Mouse (Mus musculus) G1E (cell line): ENCODE data around the gene Rrh. TPM values are rescaled to one million over a fixed set of nuclear protein-coding genes. Genes with fewer than 3 reads are reported as not detected.
A peak's percentile ranks its signal among the peaks of the same experiment; 100 is the strongest.

Experiments used
- ATAC-seq: 2 replicates; pipeline ENCODE4 v1.8.0; 2016; ENCODE audit warnings: mild to moderate bottlenecking; ENCODE audit not compliant: insufficient number of reproducible peaks, poor library complexity, low FRiP score, severe bottlenecking; ENCODE audit errors: extremely low read depth
- DNase-seq: peaks from one replicate; pipeline ENCODE4 v3.0.0; 2012; ENCODE audit warnings: low spot score
- H3K27me3 ChIP-seq: 2 replicates; pipeline ENCODE4 v1.6.1; 2012; ENCODE audit warnings: mild to moderate bottlenecking, low read length, inconsistent platforms; ENCODE audit not compliant: insufficient read depth
- H3K36me3 ChIP-seq: replicated peaks from 2 replicates; pipeline ENCODE3; 2012; ENCODE audit warnings: mild to moderate bottlenecking, inconsistent platforms
- H3K4me1 ChIP-seq: 2 replicates; pipeline ENCODE4 v1.6.1; 2012; ENCODE audit warnings: low read depth, low read length, inconsistent platforms, mixed read lengths; ENCODE audit not compliant: insufficient read depth
- H3K4me3 ChIP-seq: 2 replicates; pipeline ENCODE4 v1.5.1; 2012; ENCODE audit warnings: low read depth, mild to moderate bottlenecking, inconsistent platforms, low read length, moderate library complexity, mixed read lengths
- H3K9me3 ChIP-seq: replicated peaks from 2 replicates; pipeline ENCODE4 v1.6.1; 2012; ENCODE audit warnings: inconsistent platforms
- CTCF ChIP-seq: IDR thresholded peaks from 2 replicates; pipeline ENCODE4 v1.5.1; 2012; ENCODE audit warnings: low read depth, low read length, inconsistent platforms, mixed read lengths
- GATA1 ChIP-seq: IDR thresholded peaks from 2 replicates; pipeline ENCODE4 v1.6.1; 2012; ENCODE audit warnings: borderline replicate concordance, low read length, inconsistent platforms, mixed read lengths
- GATA2 ChIP-seq: IDR thresholded peaks from 2 replicates; pipeline ENCODE4 v1.6.1; 2012; ENCODE audit warnings: low read depth, low read length, inconsistent platforms, borderline replicate concordance
- POLR2AphosphoS5 ChIP-seq: IDR thresholded peaks from 2 replicates; pipeline ENCODE4 v1.6.1; 2012; ENCODE audit warnings: low read depth, low read length, inconsistent platforms; ENCODE audit not compliant: insufficient replicate concordance
- TAL1 ChIP-seq: conservative IDR thresholded peaks from 2 replicates; pipeline ENCODE4 v1.6.1; 2012; ENCODE audit warnings: low read depth, low read length, inconsistent platforms, mixed read lengths
- polyA plus RNA-seq: library from polyadenylated mRNA; stranded (reverse); fragments of >175 nt; gene quantifications from 2 replicates; pipeline ENCODE4 v1.2.3, GENCODE M21; 2012
- total RNA-seq, 2 experiments: library from RNA; stranded (forward) in 1 of 2; stranded (reverse) in 1 of 2; fragments of 200-1000 nt in 1 of 2; fragments of >200 nt in 1 of 2; fragmentation: Nextera tagmentation in 1 of 2; gene quantifications; 2 replicates each; pipeline ENCODE4 v1.2.3; 2014 to 2017

The Rrh gene
- total and polyA plus RNA-seq, 3 experiments, result 0.83 to 1.0 TPM; not detected in 1

- H3K36me3 ChIP-seq, result peaks cover 90% of the 10 kb centered on the region
- no peaks in the 10 kb centered on the region for H3K9me3 ChIP-seq
- DNase-seq (no peak), ATAC-seq (no peak)
- H3K27me3 ChIP-seq, result no peaks in the 10 kb centered on the region
- TF ChIP-seq POLR2AphosphoS5 (no peak), GATA2 (no peak), CTCF (no peak), GATA1 (no peak), TAL1 (no peak)
- H3K4me3 ChIP-seq, result no peak overlapping the region
- peaks cover 33% of the 10 kb centered on the region for H3K4me1 ChIP-seq
Measured at GRCm38 (mm10) chr3:129824891-129825290, 2.5 kb upstream of the Rrh start.

- ATAC-seq, result no peak
- Histone ChIP-seq H3K9me3 (no peaks in the 10 kb centered on the region), H3K4me1 (peaks cover 26% of the 10 kb centered on the region), H3K36me3 (peaks cover 89% of the 10 kb centered on the region), H3K27me3 (no peaks in the 10 kb centered on the region), H3K4me3 (no peak overlapping the region)
- TF ChIP-seq GATA2 (no peak), TAL1 (no peak), CTCF (no peak), POLR2AphosphoS5 (no peak), GATA1 (no peak)
- no peak for DNase-seq
Measured at GRCm38 (mm10) chr3:129824146-129824545, 1.8 kb upstream of the Rrh start.

- H3K36me3 ChIP-seq, result peaks cover 85% of the 10 kb centered on the region
- peaks cover 20% of the 10 kb centered on the region for H3K4me1 ChIP-seq
- TF ChIP-seq CTCF, result 0 out of 2 replicates have a peak, but pooled peaks have one; percentile 10
- TF ChIP-seq GATA1, result no peak
- DNase-seq (peak; percentile 49), ATAC-seq (peak; percentile 65)
- H3K27me3 ChIP-seq, result no peaks in the 10 kb centered on the region
- H3K4me3 ChIP-seq, result no peak overlapping the region
- H3K9me3 ChIP-seq, result no peaks in the 10 kb centered on the region
Measured at GRCm38 (mm10) chr3:129823293-129823692, 906 bp upstream of the Rrh start.

GRCm38 (mm10) chr3:129821736-129822135 is 651 bp downstream of the Rrh start:
- DNase-seq (no peak), ATAC-seq (no peak)
- Histone ChIP-seq H3K9me3 (no peaks in the 10 kb centered on the region), H3K4me3 (no peak overlapping the region), H3K27me3 (no peaks in the 10 kb centered on the region), H3K36me3 (peaks cover 73% of the 10 kb centered on the region), H3K4me1 (peaks cover 8% of the 10 kb centered on the region)
- TF ChIP-seq TAL1 (no peak), POLR2AphosphoS5 (no peak), GATA2 (no peak)

GRCm38 (mm10) chr3:129820847-129821246 is 1.5 kb downstream of the Rrh start:
- Histone ChIP-seq H3K4me3 (no peak overlapping the region), H3K27me3 (no peaks in the 10 kb centered on the region), H3K9me3 (no peaks in the 10 kb centered on the region), H3K4me1 (peaks cover 6% of the 10 kb centered on the region; the same call in 1 of the 2 replicates), H3K36me3 (peaks cover 64% of the 10 kb centered on the region)
- TF ChIP-seq POLR2AphosphoS5 (no peak), TAL1 (no peak), CTCF (no peak), GATA2 (no peak), GATA1 (no peak)
- no peak for DNase-seq
- ATAC-seq, result no peak

GRCm38 (mm10) chr3:129803765-129804164 is 18.6 kb downstream of the Rrh start, which contains the start of gene Lrit3:
Gene Lrit3, minus strand, starts transcription at chr3:129804030.
- TF ChIP-seq GATA2, result no peak
- TF ChIP-seq POLR2AphosphoS5, result no peak
- no peak for TF ChIP-seq TAL1
- no peak for TF ChIP-seq GATA1
- no peak for TF ChIP-seq CTCF
- no peak for DNase-seq
- Histone ChIP-seq H3K36me3 (no peaks in the 10 kb centered on the region), H3K4me3 (no peak within 1 kb of the TSS), H3K27me3 (no peaks in the 10 kb centered on the region), H3K4me1 (no peaks in the 10 kb centered on the region), H3K9me3 (no peaks in the 10 kb centered on the region)
- no peak for ATAC-seq

- ATAC-seq, result no peak
- DNase-seq, result no peak
- H3K36me3 ChIP-seq, result no peaks in the 10 kb centered on the region
- H3K27me3 ChIP-seq, result no peaks in the 10 kb centered on the region
- no peaks in the 10 kb centered on the region for H3K9me3 ChIP-seq
- no peak overlapping the region for H3K4me3 ChIP-seq
- TF ChIP-seq GATA1, result no peak
- no peak for TF ChIP-seq CTCF
- no peak for TF ChIP-seq GATA2
- no peak for TF ChIP-seq TAL1
- TF ChIP-seq POLR2AphosphoS5, result no peak
- H3K4me1 ChIP-seq, result no peaks in the 10 kb centered on the region
Measured at GRCm38 (mm10) chr3:129799011-129799410, 23.4 kb downstream of the Rrh start.
